Mouse (Mus musculus) right cerebral cortex, postnatal 10 days (tissue): ENCODE results near the gene Lrig1.

Experiments used
- DNase-seq, 2 experiments: peaks; one replicate each; pipeline ENCODE4 v3.0.0; 2021; ENCODE audit warnings: low spot score in 2 of 2

Gene Lrig1

DNA sequence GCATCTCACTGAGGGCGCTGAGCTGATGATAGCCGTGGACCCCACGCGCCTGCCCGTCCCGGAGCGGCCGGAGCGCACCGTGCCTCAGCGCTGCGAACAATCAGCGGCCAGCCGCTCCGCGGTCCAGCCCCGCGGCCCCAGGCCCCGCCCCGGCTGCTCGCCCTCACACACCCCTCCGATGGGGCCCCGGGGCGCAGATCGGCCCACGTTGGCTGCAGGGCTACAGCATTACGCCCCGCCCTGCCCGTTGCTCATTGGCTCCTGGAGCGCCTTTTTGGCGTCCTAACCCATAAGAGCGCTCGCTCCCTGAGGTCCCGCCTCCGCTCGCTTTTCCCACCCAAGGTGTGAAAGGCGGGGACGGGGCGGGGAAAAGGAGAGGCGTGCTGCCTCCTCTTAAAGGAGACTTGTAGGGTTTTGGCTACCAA is at the start of gene Lrig1:
Lrig1 (minus strand) TSS at position 92 of the 425 bp plus-strand sequence.
- peak; percentile 98 for DNase-seq

DNA sequence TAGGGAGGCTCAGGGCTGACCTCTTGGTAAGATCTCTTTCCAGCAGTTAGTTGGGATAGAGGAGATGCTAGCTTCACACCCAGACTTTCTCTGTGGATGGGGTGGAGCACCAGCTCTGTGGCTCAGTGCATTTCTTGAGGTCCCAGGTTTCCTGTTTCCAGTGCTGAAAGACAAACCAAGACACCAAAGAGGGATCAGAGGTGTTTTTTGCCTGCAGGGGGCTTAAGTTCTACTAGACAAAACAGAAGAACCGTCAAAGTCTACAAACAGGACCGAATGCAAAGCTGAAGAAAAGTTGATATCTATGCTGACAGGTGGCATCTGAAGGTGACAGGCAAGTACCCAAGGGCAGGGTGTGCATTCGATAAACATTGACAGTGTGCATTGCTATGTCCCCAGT is 49.7 kb upstream of the Lrig1 start:
- no peak for DNase-seq

DNA sequence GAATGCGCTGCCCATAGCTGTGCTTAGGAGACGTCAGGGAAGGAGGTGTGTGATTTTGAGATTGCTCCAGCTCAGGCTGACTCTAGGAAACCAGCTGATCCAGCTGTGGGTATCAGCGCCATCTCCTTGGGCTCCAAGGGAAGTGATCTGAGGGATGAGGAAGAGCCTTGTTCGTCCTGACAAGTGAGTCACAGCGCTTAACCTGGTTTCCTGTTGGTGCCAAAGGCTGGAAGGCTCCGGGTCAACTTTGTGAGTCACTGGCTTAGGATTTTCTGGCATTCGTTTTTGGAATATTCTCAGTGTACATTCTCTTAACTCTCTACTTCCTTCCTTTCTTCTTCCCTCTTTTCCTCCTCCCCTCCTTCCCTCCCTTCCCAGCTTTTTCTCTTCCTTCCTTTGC is 48.4 kb upstream of the Lrig1 start:
- no peak for DNase-seq

DNA sequence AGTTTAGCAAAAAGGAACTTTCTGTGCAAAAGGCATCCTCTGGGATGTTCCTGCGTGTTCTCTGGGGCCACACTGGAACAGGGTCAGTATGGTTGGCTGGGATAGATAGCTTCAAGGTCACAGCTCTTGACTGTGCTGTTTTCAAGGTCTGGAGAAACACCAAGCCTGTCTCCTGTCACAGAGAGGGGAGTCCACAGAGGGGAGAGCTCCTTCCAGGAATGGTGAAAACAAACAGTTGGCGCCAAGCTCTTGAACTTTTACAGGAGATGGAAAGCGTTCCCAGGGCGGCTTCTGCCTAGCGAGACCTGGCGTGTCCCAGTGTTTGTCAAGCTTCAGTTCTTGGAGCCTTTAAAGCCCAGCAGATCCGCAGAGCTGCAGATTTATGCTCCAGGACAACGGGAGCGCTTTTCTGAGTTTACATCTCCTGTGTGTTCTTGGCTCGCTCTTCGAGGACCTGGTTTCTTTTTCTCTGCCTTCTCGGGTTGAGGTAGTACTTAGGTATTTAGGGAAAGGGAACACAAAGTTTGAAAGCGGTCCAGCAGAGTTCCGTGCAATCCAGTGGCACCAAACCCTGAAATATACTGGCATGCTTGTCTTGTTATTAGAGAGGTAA is 40.3 kb upstream of the Lrig1 start:
- DNase-seq = no peak

DNA sequence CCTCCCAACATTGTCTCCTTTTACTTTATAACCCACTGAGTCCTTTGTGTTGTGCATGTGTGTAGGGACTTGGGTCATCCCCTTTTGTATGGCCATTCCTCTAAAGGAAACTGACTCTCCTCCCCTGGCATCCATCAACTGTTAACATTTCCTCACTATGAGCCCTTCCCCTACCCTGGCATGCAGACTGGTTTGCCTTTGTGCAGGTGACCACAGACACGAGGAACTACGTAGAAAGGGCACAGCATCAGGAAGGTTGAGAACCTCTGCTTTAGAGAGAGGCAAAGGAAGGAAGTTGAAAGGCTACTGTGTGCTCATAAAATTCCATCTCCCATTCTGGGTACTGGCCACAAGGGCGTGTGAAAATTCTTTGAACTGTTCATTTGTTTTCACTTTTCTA is 38.7 kb upstream of the Lrig1 start:
- DNase-seq = no peak

DNA sequence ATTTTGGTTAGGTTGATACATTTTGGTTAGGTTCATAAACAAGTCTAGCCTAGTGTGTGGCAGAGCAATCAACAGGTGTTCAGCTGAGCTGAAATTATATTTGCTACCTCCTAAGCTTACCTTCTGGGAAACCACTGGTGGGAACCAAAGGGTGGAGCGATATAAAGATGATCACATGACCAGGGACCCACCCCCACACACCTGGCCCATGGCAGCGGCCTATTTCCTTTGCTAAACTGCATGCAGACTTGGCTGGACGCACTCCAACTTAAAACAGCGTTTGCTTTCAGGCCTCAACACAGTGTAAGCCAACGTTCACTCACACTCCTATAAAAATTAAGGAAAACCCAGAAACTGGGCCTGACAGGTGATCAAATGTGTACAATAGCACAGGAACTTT is 33.9 kb upstream of the Lrig1 start:
- DNase-seq = no peak

DNA sequence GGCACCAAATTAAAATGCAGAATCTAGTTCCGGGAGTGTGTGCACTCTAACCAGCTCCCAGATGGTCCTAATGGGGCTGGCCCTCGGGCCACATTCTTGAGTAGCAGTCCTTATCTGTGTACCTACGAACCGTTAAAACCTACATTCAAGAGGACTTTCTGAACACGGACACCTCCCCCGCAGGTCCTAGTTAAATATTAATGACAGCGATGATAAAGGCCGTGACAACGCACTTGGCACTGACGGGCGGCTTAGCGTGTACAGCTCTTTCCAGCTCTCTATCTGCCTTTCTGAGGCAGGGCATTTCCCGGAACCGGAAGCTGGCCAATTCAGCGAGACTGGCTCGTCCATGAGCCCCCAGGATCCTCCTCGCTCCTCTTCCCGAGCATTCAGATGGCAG is 29.9 kb upstream of the Lrig1 start:
- no peak for DNase-seq

DNA sequence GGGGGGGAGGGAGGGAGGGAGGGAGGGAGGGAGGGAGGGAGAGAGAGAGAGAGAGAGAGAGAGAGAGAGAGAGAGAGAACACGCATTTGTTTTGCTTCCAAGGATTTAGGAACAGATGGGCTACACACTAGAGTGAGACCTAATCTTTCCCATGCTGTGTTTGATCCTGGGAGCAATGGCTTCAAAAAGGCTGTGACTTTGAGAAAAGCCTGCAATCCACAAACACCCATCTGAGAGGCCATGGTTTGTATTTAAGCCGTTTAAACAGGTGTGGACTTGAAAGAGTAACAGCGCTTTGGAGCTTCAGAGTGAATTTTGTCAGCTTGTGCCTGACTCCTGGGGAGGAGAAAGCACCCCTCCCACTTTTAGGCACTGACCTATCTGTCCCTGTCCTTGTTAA is 29.2 kb upstream of the Lrig1 start:
- no peak for DNase-seq

DNA sequence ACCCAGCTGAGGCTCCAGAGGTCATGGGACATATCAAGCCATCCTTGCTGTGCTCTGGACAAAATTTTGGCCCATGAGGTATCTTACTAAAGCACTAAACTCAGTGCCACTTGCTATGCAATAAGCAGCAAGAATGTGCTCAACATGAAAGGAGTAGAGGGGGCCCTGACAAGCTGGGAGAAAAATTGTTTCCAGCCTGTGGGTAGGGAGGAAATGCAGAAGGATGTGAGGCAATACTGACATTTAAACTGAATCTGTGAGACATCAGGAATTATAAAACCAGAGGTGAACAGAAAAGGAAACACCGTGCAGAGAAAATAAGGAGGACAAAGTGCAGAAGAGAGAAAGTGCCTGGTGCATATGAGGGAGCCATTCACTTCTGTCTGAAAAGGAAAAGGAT is 24.7 kb upstream of the Lrig1 start:
- no peak for DNase-seq

DNA sequence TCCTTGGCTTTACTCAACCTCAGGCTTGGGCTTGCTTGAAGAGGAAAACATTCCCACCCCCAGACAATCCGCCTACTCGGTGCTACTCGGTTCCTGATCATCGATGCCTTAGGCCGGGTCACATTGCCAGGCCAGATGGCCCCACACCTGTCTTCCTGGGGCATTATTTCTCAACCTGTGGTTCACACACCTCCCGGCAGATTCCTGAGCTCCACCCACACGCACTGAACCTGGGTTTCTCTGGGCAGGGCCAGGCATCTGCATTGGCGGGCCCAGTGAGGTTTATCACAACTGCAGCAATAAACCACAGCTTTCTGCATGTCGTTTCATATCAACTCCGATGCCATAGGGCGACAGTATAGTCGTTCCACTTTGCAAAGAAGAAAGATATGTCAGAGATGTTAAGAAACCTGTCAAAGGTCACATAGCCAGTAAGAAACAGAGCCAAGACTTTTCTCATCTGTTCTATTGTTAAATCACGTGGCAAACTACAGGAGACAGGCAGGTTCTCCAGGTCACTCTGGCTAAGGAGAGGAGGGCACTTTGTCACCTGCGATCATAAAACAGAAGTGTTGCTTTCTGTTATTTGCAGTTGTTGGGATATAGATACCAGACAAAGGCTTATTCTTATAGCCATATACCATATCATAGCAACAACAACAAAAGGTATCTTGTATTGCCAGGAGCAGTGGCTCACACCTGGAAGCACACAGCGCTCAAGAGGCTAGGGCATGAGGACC is 18.8 kb upstream of the Lrig1 start:
- DNase-seq = no peak

DNA sequence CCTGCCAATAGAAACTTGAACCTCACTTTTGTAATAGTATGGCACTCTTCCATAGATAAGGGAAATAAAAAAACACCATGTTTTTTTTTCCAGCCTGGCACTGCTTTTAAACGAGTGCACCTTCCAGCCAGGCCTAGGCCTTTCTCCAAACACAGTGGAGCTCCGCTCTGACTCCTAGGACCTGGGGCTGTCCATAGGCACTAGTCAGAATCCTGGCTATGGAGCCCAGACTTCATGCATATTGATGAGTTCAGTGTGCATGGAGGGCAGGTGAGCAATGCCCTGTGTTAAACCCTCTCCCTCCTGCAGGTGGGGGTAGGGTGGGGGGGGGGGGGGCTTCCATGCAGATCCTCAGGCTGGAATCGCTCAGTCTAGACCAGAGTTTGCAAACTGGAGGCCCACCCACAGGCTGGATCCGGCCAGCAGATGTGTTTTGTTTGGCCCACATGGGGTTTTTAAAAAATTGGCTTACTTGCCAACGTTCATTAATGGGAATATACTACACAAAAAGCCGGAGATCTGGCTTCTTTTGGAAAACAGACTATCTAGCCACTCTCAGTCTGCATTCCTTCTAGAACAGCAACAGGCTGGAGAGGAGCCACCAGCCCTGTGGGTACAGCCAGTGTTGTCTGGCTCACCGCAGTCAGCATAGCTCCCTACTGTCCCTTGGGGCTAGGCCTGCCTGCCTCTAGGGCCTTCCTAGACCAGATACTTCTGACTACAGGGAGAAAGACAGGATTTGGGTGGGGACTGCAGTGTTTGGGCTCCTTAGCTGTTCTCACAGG is 17.9 kb upstream of the Lrig1 start:
- DNase-seq = peak; percentile 47 to 55

DNA sequence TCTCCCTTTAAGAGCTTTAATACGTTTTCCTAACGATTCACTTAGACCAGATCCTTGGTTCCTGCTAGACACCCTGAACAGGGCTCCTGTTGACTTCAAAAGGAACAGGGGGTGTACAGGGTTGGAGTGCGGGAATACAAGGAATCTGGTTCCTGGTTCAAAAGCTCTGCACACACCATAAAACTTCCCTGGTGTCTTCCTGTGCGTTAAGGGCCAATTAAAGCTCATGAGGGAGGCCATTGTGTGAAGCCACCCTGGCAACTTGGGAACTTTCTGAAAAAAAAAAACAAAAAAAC is 15.6 kb upstream of the Lrig1 start:
- no peak for DNase-seq

DNA sequence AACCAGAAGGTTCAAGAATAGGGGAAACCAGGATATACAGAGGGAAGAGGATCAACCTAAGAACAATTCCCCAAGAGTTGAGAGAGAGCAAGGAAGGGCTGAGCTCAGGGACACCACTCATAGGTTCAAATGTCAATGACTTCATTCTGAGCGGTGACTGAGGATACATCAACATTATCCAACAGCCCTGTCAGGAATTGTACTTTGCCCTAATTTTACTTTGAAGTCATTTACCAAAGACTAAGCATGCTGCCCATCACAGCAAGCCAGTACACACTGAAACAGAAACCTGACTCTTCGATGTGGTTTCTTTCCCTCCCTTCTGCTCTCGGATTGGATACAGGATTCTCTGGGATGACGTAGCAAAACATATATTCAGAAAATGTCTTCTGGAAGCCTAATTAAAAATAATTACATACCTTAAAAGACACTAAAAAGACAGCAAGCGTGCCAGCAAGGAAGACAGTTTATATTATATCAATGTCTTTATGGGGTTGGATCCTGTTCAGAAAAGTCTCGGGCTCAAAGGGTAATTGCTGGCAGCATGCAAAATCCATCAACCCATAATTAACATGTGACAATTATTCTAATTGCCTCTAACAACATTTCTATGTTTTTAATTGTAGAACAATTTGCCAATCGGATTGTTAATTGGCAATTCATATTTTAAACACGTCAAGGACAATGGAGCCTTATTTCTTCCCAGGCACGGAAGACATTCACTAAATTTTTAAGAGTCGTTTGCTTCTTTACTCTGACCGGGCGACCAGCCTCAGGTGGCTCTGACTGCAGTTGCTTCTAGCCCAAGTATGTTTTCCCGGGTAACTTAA is 15.1 kb upstream of the Lrig1 start:
- DNase-seq = no peak

DNA sequence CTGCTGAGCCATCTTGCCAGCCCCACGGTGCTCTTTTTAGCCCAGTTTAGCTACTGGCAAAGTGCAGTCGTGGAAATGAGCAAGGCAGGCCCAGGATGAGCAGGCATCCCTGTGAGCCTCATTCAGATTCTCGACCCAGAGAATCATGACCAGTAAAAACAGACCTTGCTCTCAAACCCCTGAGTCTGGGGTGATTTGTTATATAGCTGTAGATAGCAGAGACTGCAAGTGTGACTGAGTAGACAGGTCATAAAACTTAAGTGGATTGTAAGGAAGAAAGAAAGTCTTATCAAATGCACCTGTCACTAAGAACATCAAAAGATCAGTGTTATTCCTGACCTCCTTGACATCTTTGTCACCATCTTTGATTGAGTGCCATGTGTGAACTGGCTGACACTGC is 9.9 kb upstream of the Lrig1 start:
- DNase-seq = no peak

DNA sequence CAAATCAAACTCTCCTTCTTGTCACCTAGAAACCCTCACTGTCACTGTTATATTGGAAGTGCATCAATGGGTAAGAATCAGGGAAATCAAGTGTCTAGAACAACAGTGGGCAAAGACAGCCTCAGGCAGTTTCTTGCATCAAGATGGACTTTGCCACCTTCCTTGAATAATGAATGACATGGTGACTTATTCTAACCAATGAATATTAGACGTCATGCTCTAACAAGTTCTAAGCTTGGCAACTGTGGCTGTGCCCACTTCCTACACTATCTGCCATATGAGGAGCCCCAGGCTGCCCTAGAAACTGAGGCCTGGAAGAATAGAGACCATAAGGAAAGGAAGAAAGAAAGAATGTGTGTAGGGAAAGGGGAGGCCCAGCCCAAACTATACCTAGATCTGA is 9.2 kb upstream of the Lrig1 start:
- no peak for DNase-seq

DNA sequence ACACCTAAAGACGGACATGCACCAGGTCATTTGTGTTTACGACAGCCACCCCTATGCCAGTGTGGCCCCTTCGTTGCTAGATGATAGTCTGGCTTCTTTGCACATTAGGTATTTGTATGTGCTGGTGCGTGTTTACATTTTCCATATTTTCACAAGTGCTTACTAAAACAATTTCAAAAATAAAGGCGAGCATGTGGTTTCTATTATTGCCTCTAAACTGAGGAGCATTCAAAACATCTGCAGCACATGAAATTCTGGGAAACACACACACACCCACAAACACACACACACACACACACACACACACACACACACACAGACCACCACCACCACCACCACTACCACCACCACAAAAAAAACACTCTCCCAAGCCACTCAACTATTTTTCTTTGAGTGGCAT is 7.3 kb upstream of the Lrig1 start:
- no peak for DNase-seq

DNA sequence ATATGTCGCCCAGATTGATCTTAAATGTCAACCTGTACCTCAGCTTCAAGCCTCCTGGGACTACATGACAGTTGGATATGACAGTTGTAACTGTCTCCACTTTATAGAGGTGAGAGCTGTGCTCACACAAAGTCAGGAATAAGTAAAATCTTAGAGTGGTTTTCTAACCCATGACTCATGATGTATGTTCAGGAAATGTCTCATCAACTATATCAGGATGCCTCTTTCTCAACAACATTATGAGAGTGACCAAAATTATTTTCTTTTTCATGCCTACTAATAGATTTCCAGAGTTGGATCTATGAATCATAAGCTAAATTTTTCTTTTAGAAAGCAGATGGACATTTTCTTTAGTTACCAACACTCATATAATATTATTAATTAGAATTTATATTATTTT is 6.0 kb upstream of the Lrig1 start:
- no peak for DNase-seq

DNA sequence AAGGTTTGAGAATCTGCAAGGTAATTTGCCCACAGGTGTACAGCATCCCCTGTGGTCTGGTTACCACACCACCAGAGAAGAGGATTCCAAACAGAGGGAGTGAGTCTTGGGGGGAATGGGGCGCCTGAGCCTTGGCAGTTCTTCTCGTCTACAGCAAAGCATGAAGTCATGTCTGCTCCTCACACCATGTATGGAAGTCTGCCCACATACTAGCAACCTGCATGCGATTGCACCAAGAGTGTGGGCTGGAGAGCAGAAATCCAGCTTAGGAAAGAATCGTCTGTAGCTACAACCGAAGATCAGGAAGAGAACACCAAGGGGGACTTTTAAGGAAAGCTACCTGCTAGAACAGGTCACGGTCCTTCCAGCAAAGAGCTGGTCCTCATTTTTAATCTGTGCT is 3.0 kb upstream of the Lrig1 start:
- no peak for DNase-seq

DNA sequence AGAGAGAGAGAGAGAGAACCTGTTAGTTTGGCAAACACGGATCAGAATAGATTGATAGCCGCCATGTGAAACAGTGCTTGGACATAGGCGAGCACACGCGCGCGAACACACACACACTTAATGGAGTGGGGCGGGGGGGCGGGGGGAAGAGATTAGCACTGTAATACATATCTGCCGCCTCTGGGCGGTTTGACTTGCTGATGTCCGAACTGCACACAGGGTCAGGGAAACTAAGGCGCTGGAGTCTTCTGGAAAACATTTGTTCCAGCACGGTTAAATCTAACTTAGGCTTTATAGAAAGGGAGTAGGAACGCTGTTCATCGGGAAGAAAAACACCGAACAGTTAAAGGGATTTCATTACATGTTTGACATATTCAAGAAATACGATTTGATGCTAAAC is 1.1 kb upstream of the Lrig1 start:
- DNase-seq = no peak

DNA sequence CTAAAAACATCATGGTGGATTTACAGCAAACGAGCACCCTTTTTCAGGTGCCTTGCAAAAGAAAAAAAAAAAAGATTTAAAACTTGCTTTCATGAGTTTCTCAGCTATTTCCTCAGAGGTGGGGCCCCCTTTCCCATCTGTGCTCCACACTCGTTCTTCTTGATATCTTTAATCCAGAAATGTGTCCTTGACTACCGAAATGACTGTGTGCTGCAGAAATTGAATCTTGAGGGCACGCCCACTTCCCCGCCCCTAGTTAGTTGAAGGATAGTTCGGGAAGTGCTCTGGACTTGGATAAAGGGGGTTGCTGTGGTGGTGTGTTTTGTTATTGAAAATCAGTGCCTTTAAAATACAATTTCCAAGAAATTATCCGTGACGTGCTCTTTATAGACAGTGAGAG is 654 bp upstream of the Lrig1 start:
- DNase-seq = peak; percentile 58 to 67

DNA sequence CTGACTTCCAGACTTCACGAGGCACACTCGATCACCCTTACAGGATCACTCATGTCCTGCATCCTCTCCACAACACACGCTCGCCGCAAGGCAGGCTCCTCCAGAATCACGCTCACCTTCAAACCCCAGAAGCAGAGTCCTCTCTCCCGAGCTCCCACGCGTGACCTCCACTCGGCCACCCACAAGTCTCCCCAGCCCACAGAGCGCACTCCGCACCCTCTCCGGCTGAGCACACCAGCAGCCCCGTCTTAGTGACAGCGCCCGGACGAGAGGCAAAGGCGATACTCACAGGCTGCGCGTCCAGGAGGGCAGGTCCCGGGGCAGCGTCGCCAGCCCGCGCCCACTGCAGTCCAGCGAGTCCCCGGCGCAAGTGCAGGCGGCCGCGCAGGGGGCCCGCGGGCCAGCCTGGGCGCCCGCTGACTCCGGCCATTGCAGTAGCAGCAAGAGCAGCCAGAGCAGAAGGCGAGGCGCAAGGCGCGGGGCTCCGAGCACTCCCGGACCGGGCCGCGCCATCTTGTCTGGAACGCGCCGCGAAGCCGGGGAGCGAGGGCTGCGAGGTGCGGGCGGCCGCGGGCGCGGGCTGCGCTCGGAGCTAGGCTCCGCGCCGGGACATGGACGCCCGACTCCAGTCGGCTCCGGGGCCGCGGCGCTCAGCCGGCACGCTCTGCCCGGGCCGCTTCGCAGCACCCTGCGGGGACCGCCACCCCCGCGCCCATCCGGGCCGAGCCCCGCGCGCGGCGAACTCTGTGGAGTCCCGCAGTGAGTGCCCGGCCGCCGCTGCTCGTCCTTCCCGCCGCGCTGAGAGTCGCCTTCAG is 578 bp downstream of the Lrig1 start:
- DNase-seq = no peak
